In the genomic region with DNA sequence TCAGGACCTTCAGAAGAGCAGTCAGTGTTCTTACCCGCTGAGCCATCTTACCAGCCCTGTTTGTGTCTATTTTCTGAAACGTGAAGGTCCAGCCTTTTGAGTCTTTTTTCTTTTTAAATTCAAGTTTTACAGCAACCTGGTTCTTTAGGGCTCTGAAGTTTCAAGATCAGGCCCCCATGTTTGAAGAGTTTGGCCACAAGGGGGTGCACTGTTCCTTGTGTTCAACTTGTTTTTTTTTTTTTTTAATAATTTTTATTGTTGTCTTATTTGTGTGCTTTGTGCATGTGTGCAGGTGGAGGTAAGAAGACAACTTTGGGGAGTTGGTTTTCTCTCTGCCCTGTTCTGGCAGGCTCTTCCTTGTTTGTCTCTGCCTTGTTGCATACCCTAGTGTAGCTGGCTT, we compare ENCODE assay signal across 10 mouse cellular contexts. TPM values are rescaled to one million over a fixed set of nuclear protein-coding genes. Genes with fewer than 3 reads are reported as not detected.
A peak's percentile ranks its signal among the peaks of the same experiment; 100 is the strongest.
DNase-seq lines count a peak whose midpoint lies in the region; ATAC-seq and TF ChIP-seq lines count a peak whose summit lies in the region.
"Had no signal": no experiment of that assay in that cellular context is flagged by ENCODE, and none has a peak within 500 bp of the region (broad histone marks: within the 10 kb centered on the region; RNA-seq: fewer than 3 reads in every experiment).

No protein-coding gene starts in this region.

- H3K27me3 ChIP-seq in CH12.LX (replicated peaks) = no peaks in the 10 kb centered on the region

- DNase-seq in cerebellum, postnatal 25 days = peak; percentile 5 to 48
- no peak for DNase-seq in cerebellum, adult 8-10 months
- no peak for DNase-seq in left cerebral cortex, adult 2 months (ENCODE audit: extremely low spot score in 1 of 2, low spot score in 2 of 2)
- no peak for DNase-seq in left cerebral cortex, adult 8-10 months (ENCODE audit: low spot score in 2 of 2)
- DNase-seq in CH12.LX (ENCODE audit: extremely low read depth) = peak; percentile 53
- DNase-seq in embryo, embryonic 10.5 days (ENCODE audit: low spot score) = peak; percentile 71
- DNase-seq in retina, postnatal 7 days (ENCODE audit: low read depth, low spot score) = peak; percentile 32

- dilution Hi-C loops in CH12.LX (cut with MboI; ENCODE audit: extremely low pct_ligation_motif_present, extremely low pct_unique_long_range_greater_than_20kb, low sequenced_read_pairs) = no loop called here

- H3K9ac ChIP-seq in CH12.LX (ENCODE audit: insufficient read depth, low read depth) = no peak overlapping the region
- H3K9ac ChIP-seq: limb, embryonic 13.5 days had no signal

- no peak overlapping the region for H3K27ac ChIP-seq in left cerebral cortex, adult 2 months
- no peak overlapping the region for H3K27ac ChIP-seq in CH12.LX (ENCODE audit: insufficient read depth, low read depth)
- H3K27ac ChIP-seq: limb, embryonic 13.5 days had no signal

- in situ Hi-C loops in CH12.LX (cut with MboI; ENCODE audit: low pct_ligation_motif_present, low pct_unique_long_range_greater_than_20kb, low sequenced_read_pairs) = loop anchor here (5.0 kb wide), 1 partner anchor 93 kb away; no protein-coding TSS in a partner anchor

- H3K9me3 ChIP-seq in CH12.LX (replicated peaks; ENCODE audit: low read length) = no peaks in the 10 kb centered on the region
- H3K9me3 ChIP-seq: G1E; limb, embryonic 13.5 days had no signal

- intact Hi-C loops in left cerebral cortex, adult 2 months (cut with DNase I) = loop anchor here (1.0 kb wide), 1 partner anchor 91 kb away; no protein-coding TSS in a partner anchor

- TF ChIP-seq EP300 in CH12.LX (IDR thresholded peaks at IDR 0.05; ENCODE audit: low read length) = no peak

- ATAC-seq in monocyte, adult 5-6 weeks (replicated peaks; ENCODE audit: insufficient number of reproducible peaks, low FRiP score, low TSS enrichment, poor library complexity, severe bottlenecking) = no peak

- TF ChIP-seq POLR2A in CH12.LX (IDR thresholded peaks at IDR 0.05; ENCODE audit: low read depth, low read length) = no peak

- H3K4me2 ChIP-seq in CH12.LX (ENCODE audit: insufficient read depth, low read depth, poor library complexity, severe bottlenecking) = peak overlapping the region; percentile 58; the same call in 1 of the 2 replicates
- H3K4me2 ChIP-seq: limb, embryonic 13.5 days had no signal

- no peaks in the 10 kb centered on the region for H3K79me2 ChIP-seq in CH12.LX (replicated peaks; ENCODE audit: control insufficient read depth, extremely low read depth, insufficient read depth, poor library complexity, severe bottlenecking)

- peak; percentile 62 for TF ChIP-seq CTCF in left cerebral cortex, adult 2 months (IDR thresholded peaks at IDR 0.05)
- TF ChIP-seq CTCF in CH12.LX (conservative IDR thresholded peaks at IDR 0.05 in 1 of 2, IDR thresholded peaks at IDR 0.05 in 1 of 2; ENCODE audit: low read depth in 2 of 2, low read length in 2 of 2) = peak in 1 of 2 experiments; percentile 69; a peak in 2 of 4 replicates

- H3K4me3 ChIP-seq in left cerebral cortex, adult 2 months = no peak overlapping the region
- H3K4me3 ChIP-seq in CH12.LX (replicated peaks in 1 of 3; ENCODE audit: low read depth in 2 of 3, low read length in 2 of 3, poor library complexity in 1 of 3) = no peak overlapping the region
- H3K4me3 ChIP-seq: limb, embryonic 13.5 days had no signal

- TF ChIP-seq RAD21 in CH12.LX (IDR thresholded peaks at IDR 0.05; ENCODE audit: low read depth, low read length) = peak; percentile 39

- no peaks in the 10 kb centered on the region for H3K36me3 ChIP-seq in CH12.LX (replicated peaks in 1 of 2; ENCODE audit: control insufficient read depth in 1 of 2, insufficient read depth in 1 of 2, low read length in 1 of 2)
- H3K36me3 ChIP-seq: G1E; limb, embryonic 13.5 days had no signal

- H3K4me1 ChIP-seq in CH12.LX (ENCODE audit: control insufficient read depth in 1 of 2, insufficient read depth in 2 of 2) = 0 out of 4 replicates have a peak, but pooled peaks cover 0 to 4% of the 10 kb centered on the region in 2 experiments

TF ChIP-seq in CH12.LX, 34 proteins besides CTCF, POLR2A, EP300 and RAD21:
- TF ChIP-seq SMC3 (IDR thresholded peaks at IDR 0.05; ENCODE audit: low read depth, low read length) = peak; percentile 63
- no peak for TF ChIP-seq JUND (conservative IDR thresholded peaks at IDR 0.05; ENCODE audit: low read depth, low read length)
- peak; percentile 96 for TF ChIP-seq ZNF384 (IDR thresholded peaks at IDR 0.05; ENCODE audit: low read depth, low read length)

RNA-seq across cellular contexts. Expression of a gene that starts 4.5 kb away (rescaled TPM):
- total RNA-seq in left cerebral cortex, adult 2 months (2021) = 10 to 100 TPM; 54.3 to 65.6 TPM
- 10 to 100 TPM; 48.6 to 57.3 (median 50.8) TPM for total RNA-seq in left cerebral cortex, adult 8-10 months (2022)
- total RNA-seq in CH12.LX (2012; rRNA removed) (12.6 and 15.5 TPM in 2 replicates), CH12.LX (2014; rRNA removed) (12.1 TPM in 2 replicates)
- 29.5 and 38.8 TPM in 2 replicates for polyA plus RNA-seq in CH12.LX (2012; ENCODE audit: insufficient read length, low read depth)
- total RNA-seq in monocyte, adult 5-6 weeks (2017) = 9.5 to 21.8 TPM (median 19.0 TPM) in 3 replicates

RNA-seq across cellular contexts. Expression of a gene that starts 31.1 kb away (rescaled TPM):
- 1 to 10 TPM; 5.0 to 5.1 TPM for total RNA-seq in left cerebral cortex, adult 2 months (2021)
- total RNA-seq in left cerebral cortex, adult 8-10 months (2022) = 1 to 10 TPM; 5.6 to 9.1 (median 7.4) TPM
- total RNA-seq in CH12.LX (2012; rRNA removed) (not detected in 2 replicates), CH12.LX (2014; rRNA removed) (not detected in 2 replicates)
- not detected in 2 replicates for polyA plus RNA-seq in CH12.LX (2012; ENCODE audit: insufficient read length, low read depth)
- total RNA-seq in monocyte, adult 5-6 weeks (2017) = not detected in 3 replicates
- polyA plus RNA-seq: G1E had no signal

Comparison
In these comparisons a context has a peak if more than half of its experiments do, and no peak if none do; other contexts are left out.
1. DNase-seq: peak in cerebellum, postnatal 25 days (2 of 2), CH12.LX (single experiment), embryo, embryonic 10.5 days (single experiment) and retina, postnatal 7 days (single experiment); none in cerebellum, adult 8-10 months (single experiment), left cerebral cortex, adult 2 months (0 of 2) and left cerebral cortex, adult 8-10 months (0 of 2).